Mouse (Mus musculus): ENCODE results near the gene Cct3. TPM values are rescaled to one million over a fixed set of nuclear protein-coding genes. Genes with fewer than 3 reads are reported as not detected.
"Not testable (repeated sequence)": the region's sequence is repeated elsewhere in the genome, so short reads cannot be mapped to it uniquely, and the experiment has no call there.

Gene Cct3
- polyA plus RNA-seq, 1 experiment from 2014 or later = 447 TPM

DNA sequence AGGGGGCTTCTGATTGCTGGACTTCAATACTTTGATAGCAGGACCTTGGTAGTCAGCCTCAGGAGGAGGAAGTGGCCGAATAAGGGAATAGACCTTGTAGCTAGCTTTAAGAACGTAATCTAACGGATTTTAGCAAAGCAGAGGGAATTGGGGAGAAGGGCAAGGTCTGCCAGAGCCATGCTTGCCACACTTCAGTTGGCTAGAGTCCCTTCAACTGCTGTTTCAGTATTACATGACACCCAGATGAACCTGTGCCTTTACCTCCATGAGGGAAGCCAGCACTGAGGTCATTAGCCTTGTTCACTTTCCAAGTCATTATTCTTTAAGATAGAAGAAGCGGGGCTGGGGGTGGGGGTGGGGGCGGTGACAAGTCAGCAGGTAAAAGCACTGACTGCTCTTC lies 27.9 kb upstream of the Cct3 start:
- Histone ChIP-seq H3K9ac (ENCODE audit: low read length) (no peak overlapping the region), H3K9me3 (ENCODE audit: control insufficient read depth, low read length) (no peaks in the 10 kb centered on the region), H3K27me3 (ENCODE audit: control insufficient read depth, insufficient read depth, low read depth, low read length) (no peaks in the 10 kb centered on the region), H3K36me3 (ENCODE audit: control insufficient read depth, insufficient read depth, low read length) (no peaks in the 10 kb centered on the region), H3K4me2 (ENCODE audit: low read depth, low read length) (no peak overlapping the region), H3K4me3 (ENCODE audit: low read length) (no peak overlapping the region), H3K4me1 (replicated peaks; ENCODE audit: control insufficient read depth, insufficient read depth, low read length) (no peaks in the 10 kb centered on the region), H3K27ac (ENCODE audit: low read length) (no peak overlapping the region)
- WGBS = 79% methylated on average over 5 of the region's 5 CpGs
- no peak for ATAC-seq (ENCODE audit: low read depth)

GRCm38 (mm10) chr3:88271298-88271697 lies 25.6 kb upstream of the Cct3 start:
- H3K9ac ChIP-seq (ENCODE audit: low read length); H3K4me1 ChIP-seq (replicated peaks; ENCODE audit: control insufficient read depth, insufficient read depth, low read length); ATAC-seq (ENCODE audit: low read depth); H3K4me2 ChIP-seq (ENCODE audit: low read depth, low read length); H3K36me3 ChIP-seq (ENCODE audit: control insufficient read depth, insufficient read depth, low read length); H3K27ac ChIP-seq (ENCODE audit: low read length); H3K9me3 ChIP-seq (ENCODE audit: control insufficient read depth, low read length); H3K4me3 ChIP-seq (ENCODE audit: low read length); H3K27me3 ChIP-seq (ENCODE audit: control insufficient read depth, insufficient read depth, low read depth, low read length): not testable (repeated sequence)
- WGBS = 77% methylated on average over 2 of the region's 2 CpGs

DNA sequence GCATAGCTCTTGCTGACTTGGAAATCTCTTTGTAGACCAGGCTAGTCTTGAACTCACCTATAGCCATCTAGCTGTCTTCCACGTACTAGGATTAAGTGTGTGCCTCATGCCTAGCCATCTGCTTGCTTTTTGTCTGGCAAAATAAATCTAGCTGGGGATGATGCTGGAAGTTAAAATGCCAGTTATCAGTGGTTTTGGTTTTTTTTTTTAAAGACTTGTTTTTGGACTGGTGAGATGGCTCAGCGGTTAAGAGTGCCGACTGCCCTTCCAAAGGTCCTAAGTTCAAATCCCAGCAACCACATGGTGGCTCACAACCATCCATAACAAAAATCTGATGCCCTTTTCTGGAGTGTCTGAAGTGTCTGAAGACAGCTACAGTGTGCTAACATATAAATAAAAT lies 25.1 kb upstream of the Cct3 start:
- Histone ChIP-seq H3K36me3 (ENCODE audit: control insufficient read depth, insufficient read depth, low read length) (no peaks in the 10 kb centered on the region), H3K27me3 (ENCODE audit: control insufficient read depth, insufficient read depth, low read depth, low read length) (no peaks in the 10 kb centered on the region), H3K4me2 (ENCODE audit: low read depth, low read length) (no peak overlapping the region), H3K9ac (ENCODE audit: low read length) (no peak overlapping the region), H3K9me3 (ENCODE audit: control insufficient read depth, low read length) (no peaks in the 10 kb centered on the region), H3K27ac (ENCODE audit: low read length) (no peak overlapping the region), H3K4me3 (ENCODE audit: low read length) (no peak overlapping the region), H3K4me1 (replicated peaks; ENCODE audit: control insufficient read depth, insufficient read depth, low read length) (no peaks in the 10 kb centered on the region)
- WGBS = 87% methylated on average over 3 of the region's 3 CpGs
- no peak for ATAC-seq (ENCODE audit: low read depth)

DNA sequence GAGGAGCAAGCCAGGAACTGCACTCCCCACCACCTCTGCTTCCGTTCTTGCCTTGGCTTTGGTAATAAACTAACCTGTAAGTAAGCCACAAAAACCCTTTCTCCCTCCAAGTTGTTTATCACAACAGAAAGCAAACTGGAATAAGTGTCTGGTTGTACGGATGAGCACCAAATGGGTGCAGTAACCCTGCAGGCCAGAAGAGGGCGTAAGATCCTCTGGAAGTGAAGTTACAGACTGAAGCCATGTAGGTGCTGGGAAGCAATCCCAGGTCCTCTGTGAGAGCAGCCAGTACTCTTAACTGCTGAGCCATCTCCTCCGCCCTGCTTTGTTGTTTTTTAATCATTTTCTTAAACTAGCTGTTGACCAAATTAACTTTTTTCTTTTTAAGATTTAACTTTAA lies 22.9 kb upstream of the Cct3 start:
- Histone ChIP-seq H3K36me3 (ENCODE audit: control insufficient read depth, insufficient read depth, low read length) (no peaks in the 10 kb centered on the region), H3K4me2 (ENCODE audit: low read depth, low read length) (no peak overlapping the region), H3K27ac (ENCODE audit: low read length) (no peak overlapping the region), H3K9ac (ENCODE audit: low read length) (no peak overlapping the region), H3K4me1 (replicated peaks; ENCODE audit: control insufficient read depth, insufficient read depth, low read length) (no peaks in the 10 kb centered on the region), H3K4me3 (ENCODE audit: low read length) (no peak overlapping the region), H3K27me3 (ENCODE audit: control insufficient read depth, insufficient read depth, low read depth, low read length) (no peaks in the 10 kb centered on the region), H3K9me3 (ENCODE audit: control insufficient read depth, low read length) (no peaks in the 10 kb centered on the region)
- no peak for ATAC-seq (ENCODE audit: low read depth)
- WGBS = 93% methylated on average over 4 of the region's 4 CpGs

GRCm38 (mm10) chr3:88276121-88276520 lies 20.8 kb upstream of the Cct3 start:
- no peak overlapping the region for H3K4me2 ChIP-seq (ENCODE audit: low read depth, low read length)
- H3K4me1 ChIP-seq (replicated peaks; ENCODE audit: control insufficient read depth, insufficient read depth, low read length) = no peaks in the 10 kb centered on the region
- H3K27ac ChIP-seq (ENCODE audit: low read length) = no peak overlapping the region
- no peaks in the 10 kb centered on the region for H3K9me3 ChIP-seq (ENCODE audit: control insufficient read depth, low read length)
- no peaks in the 10 kb centered on the region for H3K36me3 ChIP-seq (ENCODE audit: control insufficient read depth, insufficient read depth, low read length)
- H3K4me3 ChIP-seq (ENCODE audit: low read length) = no peak overlapping the region
- no peak overlapping the region for H3K9ac ChIP-seq (ENCODE audit: low read length)
- 77% methylated on average over 2 of the region's 2 CpGs for WGBS
- ATAC-seq (ENCODE audit: low read depth) = no peak
- no peaks in the 10 kb centered on the region for H3K27me3 ChIP-seq (ENCODE audit: control insufficient read depth, insufficient read depth, low read depth, low read length)

DNA sequence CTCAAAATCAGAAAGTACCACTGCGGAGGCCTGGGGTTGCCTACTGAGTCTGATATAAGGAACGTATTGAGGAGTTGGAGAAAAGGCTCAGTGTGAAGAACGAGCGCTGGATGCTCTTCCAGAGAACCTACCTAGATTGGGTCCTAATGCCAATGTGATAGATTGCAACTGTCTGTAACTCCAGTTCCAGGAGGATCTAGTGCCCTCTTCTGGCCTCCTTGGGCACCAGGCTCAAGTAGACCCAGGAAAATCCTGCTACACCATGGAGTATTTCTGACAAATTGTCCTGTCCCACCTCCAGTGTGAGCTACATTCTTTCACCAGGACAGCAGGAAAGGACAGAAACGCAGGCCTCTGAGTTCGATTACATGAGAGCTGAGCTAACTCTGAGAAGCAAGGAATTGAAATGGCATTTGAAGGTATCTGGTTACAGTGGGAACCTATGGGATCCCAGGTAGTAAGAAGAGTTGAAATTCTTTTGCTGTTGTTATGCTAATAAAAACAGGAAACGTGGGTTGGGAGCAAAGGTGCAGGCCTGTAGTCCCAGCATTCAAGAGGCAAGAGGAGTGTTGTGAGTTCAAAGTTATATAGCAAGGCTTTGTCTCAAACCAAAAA lies 20.3 kb upstream of the Cct3 start:
- ATAC-seq (ENCODE audit: low read depth) = no peak
- Histone ChIP-seq H3K27me3 (ENCODE audit: control insufficient read depth, insufficient read depth, low read depth, low read length) (no peaks in the 10 kb centered on the region), H3K4me1 (replicated peaks; ENCODE audit: control insufficient read depth, insufficient read depth, low read length) (no peaks in the 10 kb centered on the region), H3K36me3 (ENCODE audit: control insufficient read depth, insufficient read depth, low read length) (no peaks in the 10 kb centered on the region), H3K27ac (ENCODE audit: low read length) (no peak overlapping the region), H3K9me3 (ENCODE audit: control insufficient read depth, low read length) (no peaks in the 10 kb centered on the region), H3K4me2 (ENCODE audit: low read depth, low read length) (no peak overlapping the region), H3K9ac (ENCODE audit: low read length) (no peak overlapping the region), H3K4me3 (ENCODE audit: low read length) (no peak overlapping the region)
- 31% methylated on average over 7 of the region's 7 CpGs for WGBS

DNA sequence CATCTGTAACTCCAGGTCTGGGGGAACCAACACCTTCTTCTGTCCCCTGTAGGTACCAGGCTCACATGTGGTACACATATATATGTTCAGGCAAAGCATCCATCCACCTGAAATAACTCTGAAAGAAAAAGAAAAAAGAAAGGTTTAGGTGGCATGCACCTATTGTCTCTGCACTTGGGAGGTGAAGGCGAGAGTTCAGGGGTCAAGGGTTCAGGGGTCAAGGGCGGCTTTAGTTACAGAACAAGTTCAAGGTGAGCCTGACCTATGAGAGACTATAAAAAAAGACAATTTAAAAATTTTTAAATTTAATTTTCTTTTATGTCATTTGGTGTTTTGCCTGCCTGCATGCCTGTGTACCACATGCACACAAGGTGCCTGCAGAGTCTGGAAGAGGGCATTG lies 16.9 kb upstream of the Cct3 start:
- no peaks in the 10 kb centered on the region for H3K4me1 ChIP-seq (replicated peaks; ENCODE audit: control insufficient read depth, insufficient read depth, low read length)
- H3K27ac ChIP-seq (ENCODE audit: low read length) = no peak overlapping the region
- 80% methylated on average over 2 of the region's 2 CpGs for WGBS
- H3K4me3 ChIP-seq (ENCODE audit: low read length) = no peak overlapping the region
- H3K9ac ChIP-seq (ENCODE audit: low read length) = no peak overlapping the region
- H3K27me3 ChIP-seq (ENCODE audit: control insufficient read depth, insufficient read depth, low read depth, low read length) = no peaks in the 10 kb centered on the region
- no peak overlapping the region for H3K4me2 ChIP-seq (ENCODE audit: low read depth, low read length)
- ATAC-seq (ENCODE audit: low read depth) = no peak
- no peaks in the 10 kb centered on the region for H3K9me3 ChIP-seq (ENCODE audit: control insufficient read depth, low read length)
- H3K36me3 ChIP-seq (ENCODE audit: control insufficient read depth, insufficient read depth, low read length) = no peaks in the 10 kb centered on the region

- H3K4me3 ChIP-seq (ENCODE audit: low read length) = not testable (repeated sequence)
- WGBS = 61% methylated on average over 11 of the region's 11 CpGs
These were observed 15.6 kb upstream of the Cct3 start for GRCm38 (mm10) chr3:88281141-88281916.

GRCm38 (mm10) chr3:88284815-88285564 lies 11.9 kb upstream of the Cct3 start:
- ATAC-seq (ENCODE audit: low read depth); H3K27ac ChIP-seq (ENCODE audit: low read length): not testable (repeated sequence)
- 91% methylated on average over 14 of the region's 14 CpGs for WGBS

More at GRCm38 (mm10) chr3:88281141-88281916, 15.6 kb upstream of the Cct3 start:
- not testable (repeated sequence) for ATAC-seq (ENCODE audit: low read depth); H3K4me2 ChIP-seq (ENCODE audit: low read depth, low read length); H3K9me3 ChIP-seq (ENCODE audit: control insufficient read depth, low read length); H3K9ac ChIP-seq (ENCODE audit: low read length); H3K27me3 ChIP-seq (ENCODE audit: control insufficient read depth, insufficient read depth, low read depth, low read length); H3K27ac ChIP-seq (ENCODE audit: low read length); H3K4me1 ChIP-seq (replicated peaks; ENCODE audit: control insufficient read depth, insufficient read depth, low read length); H3K36me3 ChIP-seq (ENCODE audit: control insufficient read depth, insufficient read depth, low read length)

More at GRCm38 (mm10) chr3:88284815-88285564, 11.9 kb upstream of the Cct3 start:
- H3K36me3 ChIP-seq (ENCODE audit: control insufficient read depth, insufficient read depth, low read length); H3K4me2 ChIP-seq (ENCODE audit: low read depth, low read length); H3K4me3 ChIP-seq (ENCODE audit: low read length); H3K9ac ChIP-seq (ENCODE audit: low read length); H3K4me1 ChIP-seq (replicated peaks; ENCODE audit: control insufficient read depth, insufficient read depth, low read length); H3K27me3 ChIP-seq (ENCODE audit: control insufficient read depth, insufficient read depth, low read depth, low read length); H3K9me3 ChIP-seq (ENCODE audit: control insufficient read depth, low read length): not testable (repeated sequence)
